In genomic region chr4:99829094-99830073, GRCm38 (mm10) we compare ENCODE assay signal across 7 mouse cellular contexts. TPM values are rescaled to one million over a fixed set of nuclear protein-coding genes. Genes with fewer than 3 reads are reported as not detected.
A peak's percentile ranks its signal among the peaks of the same experiment; 100 is the strongest.
DNase-seq lines count a peak whose midpoint lies in the region; ATAC-seq lines count a peak whose summit lies in the region.

Gene Efcab7 (plus strand): TSS chr4:99829198.

- peak within 1 kb of the TSS; percentile 64 for H3K9ac ChIP-seq in embryonic facial prominence, embryonic 12.5 days
- peak within 1 kb of the TSS; percentile 75 for H3K9ac ChIP-seq in limb, embryonic 11.5 days (ENCODE audit: low read length)
- peak within 1 kb of the TSS; percentile 88 for H3K9ac ChIP-seq in midbrain, embryonic 14.5 days (replicated peaks; ENCODE audit: low read length)

- peak; percentile 75 for DNase-seq in adrenal gland, postnatal 25 days
- peak; percentile 97 for DNase-seq in heart, adult 11 months
- DNase-seq in kidney, adult 18-20 months = peak; percentile 88
- peak; percentile 92 for DNase-seq in limb, embryonic 11.5 days (ENCODE audit: low spot score)
- peak; percentile 94 for DNase-seq in midbrain, embryonic 14.5 days
- peak; percentile 61 to 77 for DNase-seq in spleen, adult 18-20 months

- no peaks in the 10 kb centered on the region for H3K9me3 ChIP-seq in embryonic facial prominence, embryonic 12.5 days
- no peaks in the 10 kb centered on the region for H3K9me3 ChIP-seq in limb, embryonic 11.5 days (ENCODE audit: control insufficient read depth, low read length)
- no peaks in the 10 kb centered on the region for H3K9me3 ChIP-seq in midbrain, embryonic 14.5 days (ENCODE audit: control insufficient read depth, low read length)

- H3K4me1 ChIP-seq in embryonic facial prominence, embryonic 12.5 days = no peaks in the 10 kb centered on the region
- H3K4me1 ChIP-seq in limb, embryonic 11.5 days (ENCODE audit: control insufficient read depth, insufficient read depth, low read length) = no peaks in the 10 kb centered on the region
- 0 out of 2 replicates have a peak, but pooled peaks cover 14% of the 10 kb centered on the region for H3K4me1 ChIP-seq in midbrain, embryonic 14.5 days (ENCODE audit: control insufficient read depth, insufficient read depth, low read length)

- H3K4me2 ChIP-seq in embryonic facial prominence, embryonic 12.5 days (replicated peaks) = peak within 1 kb of the TSS; percentile 59
- H3K4me2 ChIP-seq in limb, embryonic 11.5 days (ENCODE audit: low read depth, severe bottlenecking) = peak within 1 kb of the TSS; percentile 54
- peak within 1 kb of the TSS; percentile 75 for H3K4me2 ChIP-seq in midbrain, embryonic 14.5 days (ENCODE audit: low read length)

- no peaks in the 10 kb centered on the region for H3K36me3 ChIP-seq in embryonic facial prominence, embryonic 12.5 days
- no peaks in the 10 kb centered on the region for H3K36me3 ChIP-seq in limb, embryonic 11.5 days (ENCODE audit: control insufficient read depth, insufficient read depth, low read length)
- no peaks in the 10 kb centered on the region for H3K36me3 ChIP-seq in midbrain, embryonic 14.5 days (ENCODE audit: control insufficient read depth, insufficient read depth, low read length)

- H3K4me3 ChIP-seq in embryonic facial prominence, embryonic 12.5 days = peak within 1 kb of the TSS; percentile 62
- H3K4me3 ChIP-seq in limb, embryonic 11.5 days (ENCODE audit: low read depth, low read length) = peak within 1 kb of the TSS; percentile 72
- peak within 1 kb of the TSS; percentile 73 for H3K4me3 ChIP-seq in midbrain, embryonic 14.5 days (replicated peaks; ENCODE audit: low read depth, low read length)

- under 1% methylated on average over 48 of the region's 48 CpGs for WGBS in embryonic facial prominence, embryonic 12.5 days
- WGBS in limb, embryonic 11.5 days = under 1% methylated on average over 48 of the region's 48 CpGs
- WGBS in midbrain, embryonic 14.5 days = under 1% methylated on average over 48 of the region's 48 CpGs

- peak; percentile 70; the same call in 1 of the 2 replicates for ATAC-seq in embryonic facial prominence, embryonic 12.5 days (ENCODE audit: insufficient number of reproducible peaks, insufficient read depth, low FRiP score, low TSS enrichment)
- peak; percentile 77 for ATAC-seq in limb, embryonic 11.5 days (ENCODE audit: insufficient number of reproducible peaks, low FRiP score, low TSS enrichment, low read depth)
- peak; percentile 91 for ATAC-seq in midbrain, embryonic 14.5 days (ENCODE audit: low FRiP score, low TSS enrichment)

- peak within 1 kb of the TSS; percentile 88 for H3K27ac ChIP-seq in embryonic facial prominence, embryonic 12.5 days
- peak within 1 kb of the TSS; percentile 68 for H3K27ac ChIP-seq in limb, embryonic 11.5 days (replicated peaks; ENCODE audit: low read depth, low read length)
- H3K27ac ChIP-seq in midbrain, embryonic 14.5 days (replicated peaks; ENCODE audit: low read depth, low read length) = peak within 1 kb of the TSS; percentile 97

- H3K27me3 ChIP-seq in embryonic facial prominence, embryonic 12.5 days = no peaks in the 10 kb centered on the region
- H3K27me3 ChIP-seq in limb, embryonic 11.5 days (ENCODE audit: control insufficient read depth, insufficient read depth, low read length) = no peaks in the 10 kb centered on the region
- no peaks in the 10 kb centered on the region for H3K27me3 ChIP-seq in midbrain, embryonic 14.5 days (ENCODE audit: control insufficient read depth, insufficient read depth, low read length)

RNA-seq across cellular contexts. Expression of gene Efcab7, which starts in this region (rescaled TPM):
- total RNA-seq in adrenal gland, postnatal 25 days (2021) = 7.7 and 12.8 TPM in 2 replicates
- polyA plus RNA-seq in embryonic facial prominence, embryonic 12.5 days (2016; fragmentation: Nextera tagmentation; extraction: Ambion mirVana) = 21.8 and 26.6 TPM in 2 replicates
- 24.8 and 33.0 TPM in 2 replicates for polyA plus RNA-seq in limb, embryonic 11.5 days (2014; fragmentation: Nextera tagmentation; extraction: Ambion mirVana)
- polyA plus RNA-seq in midbrain, embryonic 14.5 days (2014; fragmentation: Nextera tagmentation; extraction: Ambion mirVana) = 16.2 and 20.1 TPM in 2 replicates

Comparison
In these comparisons a context has a peak if more than half of its experiments do, and no peak if none do; other contexts are left out.
1. Peak in every context shown above with its lines: DNase-seq, ATAC-seq, H3K4me3 ChIP-seq and H3K27ac ChIP-seq.